Mouse (Mus musculus) retina, adult 2 months (tissue): ENCODE results near the gene Ghrl.

Source experiments
- DNase-seq: peaks from one replicate; pipeline ENCODE4 v3.0.0-alpha.2; 2012; ENCODE audit warnings: low read depth, low spot score

Ghrl gene

DNA sequence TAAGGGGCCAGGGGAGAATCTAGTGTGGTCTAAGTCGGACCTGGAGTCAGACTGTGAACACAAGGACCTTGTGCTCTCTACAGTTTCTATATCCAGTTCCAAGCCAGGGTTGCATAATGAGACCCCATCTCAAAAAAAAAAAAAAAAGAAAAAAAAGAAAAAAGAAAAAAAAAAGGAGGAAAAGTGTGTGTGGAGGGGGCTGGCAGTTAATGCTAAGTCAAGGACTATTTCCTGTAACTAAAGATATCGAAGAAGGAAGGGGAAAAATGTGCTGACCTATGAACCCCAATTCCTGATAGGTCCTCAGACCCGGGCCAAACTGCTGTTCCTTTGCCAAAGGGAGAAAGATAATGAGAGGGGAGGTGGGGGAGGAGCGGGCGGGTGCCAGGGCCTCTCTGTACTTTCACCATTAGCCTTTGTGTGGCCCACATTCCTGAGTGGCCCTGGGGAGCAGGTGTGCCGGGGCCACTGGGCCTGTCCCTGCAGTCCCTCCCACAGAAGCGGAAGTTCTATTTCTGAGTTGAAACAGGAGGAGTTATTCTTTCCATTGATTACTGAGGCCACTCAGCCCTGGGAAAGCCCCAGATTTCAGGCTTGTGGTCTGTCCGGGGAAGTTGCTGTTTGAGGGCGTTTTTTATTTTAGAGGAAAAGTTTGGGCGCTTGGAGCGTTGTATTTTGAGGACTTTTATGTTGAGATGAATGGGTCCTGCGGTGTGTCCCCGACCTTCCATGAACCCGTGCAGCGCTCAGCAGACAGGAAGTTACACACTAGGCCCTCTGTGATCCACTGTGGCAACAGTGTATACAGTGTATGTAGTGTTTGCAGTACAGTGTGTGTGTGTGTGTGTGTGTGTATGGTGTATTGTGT lies 51.2 kb downstream of the Ghrl start:
- no peak for DNase-seq

DNA sequence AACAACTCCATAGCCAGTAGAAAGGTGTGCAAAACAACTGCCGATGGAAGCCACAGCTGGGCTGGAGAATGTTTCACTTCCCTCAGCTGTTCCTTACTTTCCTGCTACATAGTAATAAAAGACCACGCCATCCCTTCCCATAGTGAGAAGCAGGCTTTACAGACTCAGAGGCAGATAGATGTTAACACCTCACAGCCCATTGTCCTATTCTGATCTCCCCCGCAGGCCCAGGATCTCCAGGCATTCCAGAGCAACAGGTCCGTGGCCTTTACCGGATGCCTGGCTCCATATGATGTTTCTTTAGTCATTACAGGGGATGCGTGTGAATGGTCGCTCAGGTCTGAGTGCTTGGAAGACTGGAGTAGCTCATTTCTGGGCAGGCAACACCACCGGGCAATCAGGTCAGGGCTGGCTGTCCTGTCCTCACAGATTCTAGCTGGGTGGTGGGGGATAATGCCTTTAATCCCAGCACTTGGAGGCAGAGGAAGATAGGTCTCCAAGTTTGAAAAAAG lies 52.0 kb downstream of the Ghrl start:
- DNase-seq: no peak
